Mouse (Mus musculus): ENCODE measurements around the gene Banf2.

- TF ChIP-seq CTCF (IDR thresholded peaks at IDR 0.05; ENCODE audit: extremely low read depth, insufficient read length, insufficient replicate concordance, low read depth, low read length), result no peak
- no peak for TF ChIP-seq POLR2A (IDR thresholded peaks at IDR 0.05; ENCODE audit: low read depth, low read length)
Measured at GRCm38 (mm10) chr2:144070479-144070878, 37.6 kb downstream of the Banf2 start.
